Mouse (Mus musculus) embryonic stem cell, embryonic (primary cell): Measurements from ENCODE around the gene Cacna2d2.

Experiments
- CTCF ChIA-PET, 4 experiments: fragments of 300-600 bp in 2 of 4; fragments of 350-600 bp in 2 of 4; sonication (Branson Sonifier 250); formaldehyde crosslinking; loops; one replicate each; lab custom pipeline; 2022; ENCODE audit warnings: inconsistent platforms in 2 of 4; lab: Charles Lee
- POLR2A ChIA-PET, 4 experiments: fragments of 300-600 bp in 2 of 4; fragments of 350-600 bp in 2 of 4; sonication (Branson Sonifier 250); formaldehyde crosslinking; loops; one replicate each; lab custom pipeline; 2022; ENCODE audit warnings: antibody characterized with exemption in 4 of 4, inconsistent platforms in 1 of 4; lab: Charles Lee

Gene Cacna2d2

GRCm38 (mm10) chr9:107399491-107399971 is at the start of gene Cacna2d2:
TSS of gene Cacna2d2 (plus strand) at chr9:107399612.
- ChIA-PET CTCF (interaction anchor here (0.6 to 1.8 kb wide), 12 partner anchors 14 to 385 kb away, joined by 3 to 10 read pairs (median 4); partner anchors contain the start of gene Hyal1 (in 1 of the 4)), POLR2A (interaction anchor here (0.6 to 2.2 kb wide), 28 partner anchors 10 to 1031 kb away, joined by 3 to 16 read pairs (median 4); partner anchors contain the start of genes Cyb561d2 (in 1 of the 4), Dusp7 (in 1 of the 4), Nprl2 (in 1 of the 4) and Zmynd10 (in 1 of the 4))

GRCm38 (mm10) chr9:107354826-107355225 is 44.6 kb upstream of the Cacna2d2 start:
- CTCF ChIA-PET = interaction anchor here in 2 of 4 experiments (1.0 to 3.5 kb wide), 3 partner anchors 20 to 199 kb away, joined by 3 to 19 read pairs (median 7); partner anchors contain the start of gene Cish (in 1 of the 2)
- POLR2A ChIA-PET = interaction anchor here in 1 of 4 experiments (2.8 kb wide), 1 partner anchor 14 kb away, joined by 8 read pairs; the partner anchor contains the start of gene 6430571L13Rik

GRCm38 (mm10) chr9:107355870-107356765 is 43.3 kb upstream of the Cacna2d2 start:
- CTCF ChIA-PET = interaction anchor here (0.5 to 3.5 kb wide), 25 partner anchors 14 to 791 kb away, joined by 3 to 19 read pairs (median 4); partner anchors contain the start of genes 6430571L13Rik (in 1 of the 4), Cish (in 1 of the 4) and Tusc2 (in 1 of the 4)
- POLR2A ChIA-PET = interaction anchor here in 2 of 4 experiments (0.6 to 1.0 kb wide), 2 partner anchors 166 to 231 kb away, joined by 3 read pairs; partner anchors contain the start of gene Ifrd2 (in 1 of the 2)

GRCm38 (mm10) chr9:107357651-107358050 is 41.8 kb upstream of the Cacna2d2 start:
- POLR2A ChIA-PET = interaction anchor here in 2 of 4 experiments (0.5 to 0.7 kb wide), 3 partner anchors 17 to 508 kb away, joined by 3 to 7 read pairs (median 4); partner anchors contain the start of gene 6430571L13Rik (in 1 of the 2)
- CTCF ChIA-PET = interaction anchor here (0.5 to 3.5 kb wide), 39 partner anchors 9 to 723 kb away, joined by 3 to 19 read pairs (median 3); partner anchors contain the start of genes 6430571L13Rik (in 2 of the 4), Zmynd10 (in 2 of the 4), Cish (in 1 of the 4) and Tusc2 (in 1 of the 4)

- ChIA-PET CTCF (interaction anchor here (0.5 to 1.6 kb wide), 13 partner anchors 9 to 785 kb away, joined by 3 to 4 read pairs (median 3); no protein-coding TSS in a partner anchor), POLR2A (interaction anchor here in 3 of 4 experiments (0.8 to 2.0 kb wide), 6 partner anchors 8 to 118 kb away, joined by 3 to 8 read pairs (median 3); partner anchors contain the start of gene 6430571L13Rik (in 3 of the 3))
Measured at GRCm38 (mm10) chr9:107360989-107361388, 38.4 kb upstream of the Cacna2d2 start.

- ChIA-PET CTCF (interaction anchor here in 1 of 4 experiments (0.7 kb wide), 1 partner anchor 29 kb away, joined by 3 read pairs; no protein-coding TSS in a partner anchor), POLR2A (interaction anchor here in 1 of 4 experiments (1.6 kb wide), 1 partner anchor 70 kb away, joined by 3 read pairs; no protein-coding TSS in a partner anchor)
Measured at GRCm38 (mm10) chr9:107366644-107367043, 32.8 kb upstream of the Cacna2d2 start.

GRCm38 (mm10) chr9:107368302-107368701 is 31.1 kb upstream of the Cacna2d2 start:
- ChIA-PET POLR2A (interaction anchor here in 1 of 4 experiments (1.7 kb wide), 1 partner anchor 208 kb away, joined by 4 read pairs; the partner anchor contains the start of gene Hyal1), CTCF (interaction anchor here in 3 of 4 experiments (0.6 to 3.2 kb wide), 4 partner anchors 10 to 277 kb away, joined by 3 to 11 read pairs (median 8); no protein-coding TSS in a partner anchor)

- CTCF ChIA-PET = interaction anchor here in 2 of 4 experiments (0.6 to 3.2 kb wide), 3 partner anchors 12 to 33 kb away, joined by 3 to 11 read pairs (median 4); no protein-coding TSS in a partner anchor
- POLR2A ChIA-PET = interaction anchor here in 2 of 4 experiments (0.6 to 2.7 kb wide), 3 partner anchors 9 to 243 kb away, joined by 3 to 8 read pairs (median 4); no protein-coding TSS in a partner anchor
Measured at GRCm38 (mm10) chr9:107369270-107370105, 29.9 kb upstream of the Cacna2d2 start.

GRCm38 (mm10) chr9:107370106-107370463 is 29.3 kb upstream of the Cacna2d2 start:
- ChIA-PET CTCF (interaction anchor here in 3 of 4 experiments (0.5 to 3.2 kb wide), 5 partner anchors 13 to 344 kb away, joined by 3 to 12 read pairs (median 11); no protein-coding TSS in a partner anchor), POLR2A (interaction anchor here in 1 of 4 experiments (1.1 to 2.7 kb wide), 2 partner anchors 9 to 242 kb away, joined by 3 to 8 read pairs; no protein-coding TSS in a partner anchor)

- POLR2A ChIA-PET = interaction anchor here in 2 of 4 experiments (0.9 to 1.0 kb wide), 2 partner anchors 17 to 114 kb away, joined by 3 read pairs; no protein-coding TSS in a partner anchor
- CTCF ChIA-PET = interaction anchor here in 3 of 4 experiments (0.6 to 4.0 kb wide), 5 partner anchors 9 to 180 kb away, joined by 3 to 48 read pairs (median 3); no protein-coding TSS in a partner anchor
Measured at GRCm38 (mm10) chr9:107372441-107372840, 27.0 kb upstream of the Cacna2d2 start.

- POLR2A ChIA-PET = interaction anchor here (0.6 to 2.3 kb wide), 19 partner anchors 12 to 483 kb away, joined by 3 to 8 read pairs (median 3); partner anchors contain the start of genes 6430571L13Rik (in 2 of the 4), Cacna2d2 (in 1 of the 4), Gnai2 (in 1 of the 4) and Ifrd2 (in 1 of the 4)
- CTCF ChIA-PET = interaction anchor here (0.6 to 4.0 kb wide), 78 partner anchors 9 to 1239 kb away, joined by 3 to 48 read pairs (median 4); partner anchors contain the start of genes Cacna2d2 (in 3 of the 4), 6430571L13Rik (in 2 of the 4), Zmynd10 (in 2 of the 4) and Cyb561d2 (in 1 of the 4)
Measured at GRCm38 (mm10) chr9:107374623-107375022, 24.8 kb upstream of the Cacna2d2 start.

GRCm38 (mm10) chr9:107375451-107375850 is 24.0 kb upstream of the Cacna2d2 start:
- POLR2A ChIA-PET = interaction anchor here in 3 of 4 experiments (0.8 to 2.3 kb wide), 13 partner anchors 9 to 484 kb away, joined by 3 to 8 read pairs (median 3); partner anchors contain the start of genes 6430571L13Rik (in 1 of the 3), Cacna2d2 (in 1 of the 3), Gnai2 (in 1 of the 3) and Manf (in 1 of the 3)
- CTCF ChIA-PET = interaction anchor here (0.6 to 4.0 kb wide), 45 partner anchors 10 to 302 kb away, joined by 3 to 48 read pairs (median 4); partner anchors contain the start of genes Cacna2d2 (in 3 of the 4), 6430571L13Rik (in 2 of the 4), Hyal3 (in 1 of the 4) and Zmynd10 (in 1 of the 4)

- POLR2A ChIA-PET = interaction anchor here in 2 of 4 experiments (0.6 to 1.5 kb wide), 3 partner anchors 11 to 930 kb away, joined by 3 to 6 read pairs (median 3); partner anchors contain the start of gene Cacna2d2 (in 1 of the 2)
- CTCF ChIA-PET = interaction anchor here in 2 of 4 experiments (0.6 to 1.3 kb wide), 6 partner anchors 9 to 146 kb away, joined by 3 to 7 read pairs (median 4); no protein-coding TSS in a partner anchor
Measured at GRCm38 (mm10) chr9:107377961-107378512, 21.4 kb upstream of the Cacna2d2 start.

GRCm38 (mm10) chr9:107381723-107382122 is 17.7 kb upstream of the Cacna2d2 start:
- POLR2A ChIA-PET = interaction anchor here in 2 of 4 experiments (0.6 to 0.9 kb wide), 2 partner anchors 9 to 172 kb away, joined by 3 read pairs; no protein-coding TSS in a partner anchor

GRCm38 (mm10) chr9:107384396-107384795 is 15.0 kb upstream of the Cacna2d2 start:
- POLR2A ChIA-PET = interaction anchor here in 1 of 4 experiments (1.0 kb wide), 1 partner anchor 9 kb away, joined by 3 read pairs; no protein-coding TSS in a partner anchor
- CTCF ChIA-PET = interaction anchor here in 3 of 4 experiments (0.6 to 4.7 kb wide), 5 partner anchors 10 to 86 kb away, joined by 3 to 48 read pairs (median 4); partner anchors contain the start of gene Cacna2d2 (in 1 of the 3)

More at GRCm38 (mm10) chr9:107381723-107382122, 17.7 kb upstream of the Cacna2d2 start:
- CTCF ChIA-PET = interaction anchor here in 2 of 4 experiments (0.8 to 1.5 kb wide), 3 partner anchors 9 to 103 kb away, joined by 3 read pairs; no protein-coding TSS in a partner anchor
